Mouse (Mus musculus) layer of hippocampus, adult 18-20 months (tissue): ENCODE measurements at regions not wholly inside any gene's neighbourhood (a gene's known extent, or its start where the extent isn't known, plus 50 kb on each side); places are given as distances from the start of the nearest gene placed in this dataset.
A peak's percentile ranks its signal among the peaks of the same experiment; 100 is the strongest.

Experiments used
- DNase-seq, 2 experiments: peaks; one replicate each; pipeline ENCODE4 v3.0.0; 2022; ENCODE audit warnings: low spot score in 2 of 2

DNA sequence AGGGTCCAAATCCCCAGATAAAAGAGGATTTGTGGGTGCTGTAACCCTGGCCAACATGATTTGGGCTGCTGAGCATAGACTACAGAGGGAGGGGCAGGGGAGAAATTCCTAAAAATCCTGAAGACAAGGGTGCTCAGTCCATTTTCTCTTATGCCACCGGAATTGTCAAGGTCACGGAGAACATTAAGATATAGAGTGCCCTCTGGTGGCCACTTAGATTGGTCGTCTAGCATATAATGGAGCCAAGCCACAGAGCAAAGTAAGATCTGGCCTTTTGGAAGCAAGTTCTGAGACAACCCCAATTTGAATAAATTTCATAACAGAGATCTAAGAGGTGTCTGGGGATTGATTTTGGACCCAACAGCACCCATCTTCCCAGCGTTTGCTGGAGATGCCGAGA is 250.0 kb downstream of the Prr32 start:
- DNase-seq, result peak in 1 of 2 experiments; percentile 12
